Mouse (Mus musculus) liver, postnatal 0 days (tissue): ENCODE measurements around the gene Thbs1.

Source experiments
- CTCF ChIP-seq: sonication (generic); IDR thresholded peaks from 2 replicates; pipeline ENCODE4 v1.5.1; 2016; ENCODE audit warnings: antibody characterized with exemption, low read depth
- EP300 ChIP-seq: IDR thresholded peaks from 2 replicates; pipeline ENCODE4 v1.6.1; 2016; ENCODE audit warnings: antibody characterized with exemption, low read depth, mild to moderate bottlenecking

- TF ChIP-seq EP300 (no peak), CTCF (no peak)
Observed at GRCm38 (mm10) chr2:118167731-118168130, 56.1 kb downstream of the Thbs1 start.
